Mouse (Mus musculus): ENCODE results near the gene Ncf4. TPM values are rescaled to one million over a fixed set of nuclear protein-coding genes. Genes with fewer than 3 reads are reported as not detected.
A peak's percentile ranks its signal among the peaks of the same experiment; 100 is the strongest.

The Ncf4 gene
- polyA plus RNA-seq, 1 experiment: 1.9 TPM

GRCm38 (mm10) chr15:78231346-78232331, 13.0 kb upstream of the Ncf4 start:
- TF ChIP-seq POLR2A (IDR thresholded peaks at IDR 0.05; ENCODE audit: extremely low read depth, insufficient read depth, low read length): no peak
- Histone ChIP-seq H3K4me1 (ENCODE audit: control insufficient read depth, insufficient read depth, low read length) (no peaks in the 10 kb centered on the region), H3K27ac (ENCODE audit: insufficient read depth, low read length) (no peak overlapping the region), H3K4me3 (ENCODE audit: insufficient read depth, low read length) (no peak overlapping the region)

- Histone ChIP-seq H3K4me1 (ENCODE audit: control insufficient read depth, insufficient read depth, low read length) (no peaks in the 10 kb centered on the region), H3K4me3 (ENCODE audit: insufficient read depth, low read length) (no peak overlapping the region), H3K27ac (ENCODE audit: insufficient read depth, low read length) (no peak overlapping the region)
- TF ChIP-seq CTCF (IDR thresholded peaks at IDR 0.05; ENCODE audit: extremely low read depth, insufficient read depth, low read length): no peak
- TF ChIP-seq POLR2A (IDR thresholded peaks at IDR 0.05; ENCODE audit: extremely low read depth, insufficient read depth, low read length): no peak
Measured at GRCm38 (mm10) chr15:78234823-78235509, 9.6 kb upstream of the Ncf4 start.

- TF ChIP-seq POLR2A (IDR thresholded peaks at IDR 0.05; ENCODE audit: extremely low read depth, insufficient read depth, low read length): no peak
- peak; percentile 99 for TF ChIP-seq CTCF (IDR thresholded peaks at IDR 0.05; ENCODE audit: extremely low read depth, insufficient read depth, low read length)
- H3K4me3 ChIP-seq (ENCODE audit: insufficient read depth, low read length): no peak overlapping the region
- H3K4me1 ChIP-seq (ENCODE audit: control insufficient read depth, insufficient read depth, low read length): 0 out of 2 replicates have a peak, but pooled peaks cover 2% of the 10 kb centered on the region
- no peak overlapping the region for H3K27ac ChIP-seq (ENCODE audit: insufficient read depth, low read length)
Measured at GRCm38 (mm10) chr15:78239453-78239852, 5.1 kb upstream of the Ncf4 start.

- Histone ChIP-seq H3K4me1 (ENCODE audit: control insufficient read depth, insufficient read depth, low read length) (0 out of 2 replicates have a peak, but pooled peaks cover 2% of the 10 kb centered on the region), H3K4me3 (ENCODE audit: insufficient read depth, low read length) (no peak overlapping the region), H3K27ac (ENCODE audit: insufficient read depth, low read length) (no peak overlapping the region)
- TF ChIP-seq CTCF (IDR thresholded peaks at IDR 0.05; ENCODE audit: extremely low read depth, insufficient read depth, low read length) (no peak), POLR2A (IDR thresholded peaks at IDR 0.05; ENCODE audit: extremely low read depth, insufficient read depth, low read length) (no peak)
Measured at GRCm38 (mm10) chr15:78239956-78240617, 4.5 kb upstream of the Ncf4 start.

- Histone ChIP-seq H3K27ac (ENCODE audit: insufficient read depth, low read length) (no peak overlapping the region), H3K4me3 (ENCODE audit: insufficient read depth, low read length) (no peak overlapping the region), H3K4me1 (ENCODE audit: control insufficient read depth, insufficient read depth, low read length) (0 out of 2 replicates have a peak, but pooled peaks cover 2% of the 10 kb centered on the region)
- TF ChIP-seq CTCF (IDR thresholded peaks at IDR 0.05; ENCODE audit: extremely low read depth, insufficient read depth, low read length) (no peak), POLR2A (IDR thresholded peaks at IDR 0.05; ENCODE audit: extremely low read depth, insufficient read depth, low read length) (no peak)
Measured at GRCm38 (mm10) chr15:78241335-78241734, 3.3 kb upstream of the Ncf4 start.

- no peak overlapping the region for H3K27ac ChIP-seq (ENCODE audit: insufficient read depth, low read length)
- 0 out of 2 replicates have a peak, but pooled peaks cover 2% of the 10 kb centered on the region for H3K4me1 ChIP-seq (ENCODE audit: control insufficient read depth, insufficient read depth, low read length)
- TF ChIP-seq CTCF (IDR thresholded peaks at IDR 0.05; ENCODE audit: extremely low read depth, insufficient read depth, low read length): no peak
- no peak for TF ChIP-seq POLR2A (IDR thresholded peaks at IDR 0.05; ENCODE audit: extremely low read depth, insufficient read depth, low read length)
- no peak overlapping the region for H3K4me3 ChIP-seq (ENCODE audit: insufficient read depth, low read length)
Measured at GRCm38 (mm10) chr15:78243061-78243460, 1.5 kb upstream of the Ncf4 start.

GRCm38 (mm10) chr15:78243774-78244173, 827 bp upstream of the Ncf4 start:
- H3K4me3 ChIP-seq (ENCODE audit: insufficient read depth, low read length): no peak overlapping the region
- TF ChIP-seq POLR2A (IDR thresholded peaks at IDR 0.05; ENCODE audit: extremely low read depth, insufficient read depth, low read length) (no peak), CTCF (IDR thresholded peaks at IDR 0.05; ENCODE audit: extremely low read depth, insufficient read depth, low read length) (no peak)
- H3K4me1 ChIP-seq (ENCODE audit: control insufficient read depth, insufficient read depth, low read length): 0 out of 2 replicates have a peak, but pooled peaks cover 2% of the 10 kb centered on the region
- no peak overlapping the region for H3K27ac ChIP-seq (ENCODE audit: insufficient read depth, low read length)

- Histone ChIP-seq H3K4me1 (ENCODE audit: control insufficient read depth, insufficient read depth, low read length) (0 out of 2 replicates have a peak, but pooled peaks cover 2% of the 10 kb centered on the region), H3K4me3 (ENCODE audit: insufficient read depth, low read length) (no peak overlapping the region), H3K27ac (ENCODE audit: insufficient read depth, low read length) (no peak overlapping the region)
- TF ChIP-seq POLR2A (IDR thresholded peaks at IDR 0.05; ENCODE audit: extremely low read depth, insufficient read depth, low read length) (no peak), CTCF (IDR thresholded peaks at IDR 0.05; ENCODE audit: extremely low read depth, insufficient read depth, low read length) (no peak)
Measured at GRCm38 (mm10) chr15:78246143-78247116, 1.8 kb downstream of the Ncf4 start.

Data from cortical plate, adult 2 months (tissue).